Mouse (Mus musculus) embryonic fibroblast, embryonic 13.5 days (primary cell): Measurements from ENCODE around the gene Lpcat3.

Experiments
- CTCF ChIP-seq: IDR thresholded peaks from 2 replicates; pipeline ENCODE4 v1.5.1; 2011; ENCODE audit warnings: mild to moderate bottlenecking, control low read depth, low read length, moderate library complexity, borderline replicate concordance; ENCODE audit not compliant: insufficient read depth
- POLR2A ChIP-seq: IDR thresholded peaks from 2 replicates; pipeline ENCODE4 v1.6.1; 2011; ENCODE audit warnings: low read depth, mild to moderate bottlenecking, control low read depth, low read length, moderate library complexity

DNA sequence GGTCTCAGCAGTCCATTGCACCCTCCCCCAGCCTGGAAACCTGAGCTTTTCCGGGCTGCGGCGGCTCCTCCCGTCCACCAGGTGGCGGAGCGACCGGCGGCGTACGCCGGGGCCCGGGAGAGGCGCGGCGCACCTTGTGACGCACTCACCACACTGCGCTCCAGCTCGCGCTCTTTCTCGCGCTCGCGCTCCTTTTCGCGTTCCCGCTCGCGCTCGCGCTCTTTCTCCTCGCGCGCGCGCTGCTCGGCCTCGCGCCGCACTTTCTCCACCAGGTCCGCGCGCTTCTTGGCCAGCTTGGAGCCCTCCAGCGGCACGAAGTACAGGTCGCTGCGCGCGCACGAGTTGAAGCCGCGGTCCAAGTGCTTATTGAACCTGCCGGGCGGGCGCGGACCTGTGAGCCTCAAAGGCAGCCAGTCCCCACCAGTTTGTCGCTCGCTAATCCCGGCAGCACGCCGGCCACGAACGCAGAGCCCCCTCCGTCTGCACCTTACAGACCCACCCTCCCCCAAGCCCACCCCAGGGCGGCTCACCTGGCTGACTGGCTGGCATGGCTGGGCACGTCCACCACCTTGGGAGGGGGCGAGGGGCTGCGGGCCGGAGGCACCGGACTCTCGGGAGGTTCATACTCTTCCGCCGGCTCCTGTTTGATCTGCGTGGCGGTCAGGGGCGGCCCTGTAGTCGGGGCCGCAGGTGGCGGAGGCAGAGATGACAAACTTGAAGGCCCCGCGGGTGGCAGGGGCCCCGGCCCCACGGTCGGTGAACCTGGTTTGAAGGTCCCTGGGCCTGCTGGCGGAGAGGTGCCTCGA, 82.9 kb downstream of the Lpcat3 start:
- TF ChIP-seq POLR2A (no peak), CTCF (peak; percentile 46; the same call in 1 of the 2 replicates)
